Mouse (Mus musculus): ENCODE data around the gene Olfr319. TPM values are rescaled to one million over a fixed set of nuclear protein-coding genes. Genes with fewer than 3 reads are reported as not detected.
"Not testable (repeated sequence)": the region's sequence is repeated elsewhere in the genome, so short reads cannot be mapped to it uniquely, and the experiment has no call there.

Olfr319 gene
- not detected in 2 replicates for polyA plus RNA-seq (2012; rRNA removed)

DNA sequence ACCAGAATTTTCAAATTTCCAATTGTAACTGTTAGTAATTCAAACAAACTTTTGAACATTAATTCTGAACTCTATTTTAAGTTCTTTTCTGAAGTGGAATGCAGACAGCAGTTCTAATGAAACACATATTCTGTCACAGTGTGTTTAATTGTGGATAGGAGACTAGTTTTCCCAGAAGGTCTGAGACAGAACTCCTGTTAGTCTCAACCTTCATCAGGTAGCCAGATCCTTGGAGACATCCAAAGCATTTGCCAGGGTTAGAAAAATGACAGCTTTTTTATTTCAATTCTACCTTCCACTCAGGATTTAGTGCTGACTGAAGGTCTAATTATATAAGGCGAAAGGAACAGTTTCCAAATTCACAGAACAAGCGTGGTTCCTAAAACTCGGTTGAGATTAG is at the start of gene Olfr319:
Gene Olfr319, plus strand, starts transcription at position 301 of the 400 bp plus-strand sequence.
- no peak for TF ChIP-seq CTCF (IDR thresholded peaks at IDR 0.05; ENCODE audit: extremely low read depth, insufficient read depth, low read length)
- no peak for TF ChIP-seq POLR2A (IDR thresholded peaks at IDR 0.05; ENCODE audit: extremely low read depth, insufficient read depth, low read length)
- no peak within 1 kb of the TSS for H3K4me3 ChIP-seq (ENCODE audit: insufficient read depth, low read length)
- H3K4me1 ChIP-seq (ENCODE audit: control insufficient read depth, insufficient read depth, low read length), result no peaks in the 10 kb centered on the region
- no peak within 1 kb of the TSS for H3K27ac ChIP-seq (ENCODE audit: insufficient read depth, low read length)

DNA sequence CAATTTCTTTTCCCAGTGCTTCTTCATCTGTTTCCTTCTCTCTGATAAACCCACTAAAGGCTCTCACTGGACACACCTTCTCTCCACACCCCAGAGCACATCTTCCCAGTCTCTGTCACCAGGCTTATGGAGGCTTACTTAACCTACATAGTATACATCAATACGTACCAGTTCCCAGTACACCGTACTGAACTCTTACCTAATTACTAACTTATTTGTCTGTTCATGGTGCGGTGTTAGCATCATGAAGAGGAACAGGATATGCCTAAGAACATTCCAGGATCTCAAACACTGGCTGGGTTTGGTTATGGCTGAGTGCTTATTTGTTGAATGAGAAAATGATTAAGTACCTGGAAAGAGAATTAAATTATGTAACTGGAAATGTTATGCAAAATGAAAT is 43.8 kb upstream of the Olfr319 start:
- TF ChIP-seq CTCF (IDR thresholded peaks at IDR 0.05; ENCODE audit: extremely low read depth, insufficient read depth, low read length), result no peak
- no peak overlapping the region for H3K27ac ChIP-seq (ENCODE audit: insufficient read depth, low read length)

DNA sequence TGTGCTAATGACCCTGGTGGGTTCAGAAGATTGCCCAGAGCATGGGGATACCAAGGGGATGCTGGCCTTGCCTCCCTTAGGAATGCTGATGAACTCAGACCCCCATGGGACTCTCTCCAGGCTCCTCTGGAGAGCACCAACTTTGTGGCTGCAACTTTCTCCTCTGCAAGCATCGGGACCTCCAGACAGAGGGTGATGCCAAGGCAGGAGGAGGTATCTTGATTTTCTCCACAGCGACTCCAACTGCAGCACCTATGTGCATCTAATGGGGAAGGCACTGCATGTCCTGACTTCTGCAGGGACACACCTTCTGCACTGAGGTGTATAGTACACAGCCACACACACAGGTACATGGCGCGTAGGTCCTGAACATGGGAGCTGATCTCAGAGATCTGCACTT is 40.4 kb upstream of the Olfr319 start, which contains the start of gene Olfr322:
Gene Olfr322, plus strand, starts transcription at position 187 of the 400 bp plus-strand sequence.
- H3K4me3 ChIP-seq (ENCODE audit: insufficient read depth, low read length), result no peak within 1 kb of the TSS
- TF ChIP-seq CTCF (IDR thresholded peaks at IDR 0.05; ENCODE audit: extremely low read depth, insufficient read depth, low read length), result no peak
- TF ChIP-seq POLR2A (IDR thresholded peaks at IDR 0.05; ENCODE audit: extremely low read depth, insufficient read depth, low read length), result no peak
- no peaks in the 10 kb centered on the region for H3K4me1 ChIP-seq (ENCODE audit: control insufficient read depth, insufficient read depth, low read length)
- H3K27ac ChIP-seq (ENCODE audit: insufficient read depth, low read length), result no peak within 1 kb of the TSS

More for the DNA sequence above, 43.8 kb upstream of the Olfr319 start:
- no peak overlapping the region for H3K4me3 ChIP-seq (ENCODE audit: insufficient read depth, low read length)
- no peaks in the 10 kb centered on the region for H3K4me1 ChIP-seq (ENCODE audit: control insufficient read depth, insufficient read depth, low read length)

DNA sequence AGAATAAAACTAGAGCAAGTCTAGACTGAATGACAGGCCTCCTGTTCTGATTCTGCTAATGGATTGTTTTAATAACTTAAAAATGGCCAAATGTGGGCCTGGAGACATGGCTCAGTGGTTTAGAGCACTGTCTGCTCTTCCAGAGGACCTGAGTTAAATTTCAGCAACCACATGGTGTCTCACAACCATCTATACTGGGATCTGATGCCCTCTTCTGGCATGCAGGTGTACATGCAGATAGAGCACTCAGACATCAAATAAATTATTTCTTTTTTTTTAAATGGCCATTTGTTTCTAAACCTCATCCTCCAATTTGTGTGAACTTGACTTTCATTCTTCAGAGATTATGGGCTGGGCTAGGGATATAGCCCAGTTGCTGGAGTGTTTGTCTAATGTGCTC is 29.7 kb upstream of the Olfr319 start:
- no peaks in the 10 kb centered on the region for H3K4me1 ChIP-seq (ENCODE audit: control insufficient read depth, insufficient read depth, low read length)
- TF ChIP-seq POLR2A (IDR thresholded peaks at IDR 0.05; ENCODE audit: extremely low read depth, insufficient read depth, low read length), result no peak
- no peak for TF ChIP-seq CTCF (IDR thresholded peaks at IDR 0.05; ENCODE audit: extremely low read depth, insufficient read depth, low read length)
- H3K4me3 ChIP-seq (ENCODE audit: insufficient read depth, low read length), result no peak overlapping the region
- H3K27ac ChIP-seq (ENCODE audit: insufficient read depth, low read length), result no peak overlapping the region

DNA sequence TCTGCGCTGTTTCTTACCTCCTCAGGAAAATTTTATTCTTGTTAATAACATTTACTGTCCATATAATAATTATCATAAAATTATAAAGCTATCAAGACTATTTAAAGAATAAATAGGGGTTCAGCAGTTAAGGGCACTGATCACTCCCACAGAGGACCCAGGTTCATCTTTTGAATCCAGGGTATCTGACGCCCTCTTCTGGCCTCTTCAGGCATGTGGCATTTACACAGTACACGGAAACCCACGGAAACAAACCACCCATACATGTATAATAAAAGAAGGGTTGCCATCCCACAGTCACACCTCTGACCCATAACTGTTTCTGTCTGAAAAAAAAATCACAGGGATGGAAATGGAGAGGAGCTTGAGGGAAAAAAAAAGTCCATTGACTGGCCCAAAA is 27.1 kb upstream of the Olfr319 start:
- Histone ChIP-seq H3K27ac (ENCODE audit: insufficient read depth, low read length) (no peak overlapping the region), H3K4me3 (ENCODE audit: insufficient read depth, low read length) (no peak overlapping the region)
- TF ChIP-seq CTCF (IDR thresholded peaks at IDR 0.05; ENCODE audit: extremely low read depth, insufficient read depth, low read length) (no peak), POLR2A (IDR thresholded peaks at IDR 0.05; ENCODE audit: extremely low read depth, insufficient read depth, low read length) (no peak)

DNA sequence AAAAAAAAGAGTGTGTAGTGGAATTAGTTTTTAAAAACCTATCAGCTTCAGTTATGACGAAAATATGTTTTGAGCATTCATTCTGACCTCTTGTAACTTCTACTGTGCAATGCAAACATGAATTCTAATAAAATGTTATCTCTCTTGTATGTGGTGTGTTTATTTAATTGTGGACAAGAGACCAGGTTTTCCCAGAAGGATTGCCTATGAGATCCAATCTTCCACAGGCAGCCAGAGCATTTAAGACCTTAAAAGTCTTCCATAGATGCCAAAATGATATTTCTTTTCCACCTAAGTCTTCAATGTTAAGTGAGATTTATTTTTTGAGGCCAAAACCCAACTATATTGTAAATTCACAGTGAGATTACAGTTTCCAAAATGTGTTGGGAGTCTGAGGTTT is 18.2 kb upstream of the Olfr319 start, which contains the start of gene Olfr320:
Gene Olfr320, plus strand, starts transcription at position 301 of the 400 bp plus-strand sequence.
- no peak for TF ChIP-seq CTCF (IDR thresholded peaks at IDR 0.05; ENCODE audit: extremely low read depth, insufficient read depth, low read length)
- TF ChIP-seq POLR2A (IDR thresholded peaks at IDR 0.05; ENCODE audit: extremely low read depth, insufficient read depth, low read length), result no peak
- Histone ChIP-seq H3K27ac (ENCODE audit: insufficient read depth, low read length) (no peak within 1 kb of the TSS), H3K4me3 (ENCODE audit: insufficient read depth, low read length) (no peak within 1 kb of the TSS), H3K4me1 (ENCODE audit: control insufficient read depth, insufficient read depth, low read length) (no peaks in the 10 kb centered on the region)

More for the DNA sequence above, 27.1 kb upstream of the Olfr319 start:
- no peaks in the 10 kb centered on the region for H3K4me1 ChIP-seq (ENCODE audit: control insufficient read depth, insufficient read depth, low read length)

DNA sequence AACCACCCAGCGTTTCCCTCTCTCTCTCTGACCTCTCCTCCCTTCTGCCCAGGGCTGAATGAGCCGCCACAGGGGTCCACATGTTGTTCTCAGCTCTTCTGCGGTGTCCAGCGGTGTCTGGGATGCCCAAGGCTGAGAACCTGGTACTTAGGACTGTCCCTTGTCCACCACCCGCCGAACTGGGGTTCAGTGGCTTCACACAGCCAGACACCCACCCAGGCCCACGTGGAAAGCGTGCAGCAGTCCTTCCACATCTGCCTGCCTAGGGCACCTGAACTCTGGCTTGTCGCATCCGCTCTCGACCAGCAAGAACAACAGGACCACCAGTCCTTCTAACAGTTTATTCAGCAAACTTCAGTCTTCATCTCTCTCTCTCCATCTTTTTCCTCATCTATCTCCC is 10.1 kb downstream of the Olfr319 start:
- Histone ChIP-seq H3K27ac (ENCODE audit: insufficient read depth, low read length) (no peak overlapping the region), H3K4me1 (ENCODE audit: control insufficient read depth, insufficient read depth, low read length) (no peaks in the 10 kb centered on the region), H3K4me3 (ENCODE audit: insufficient read depth, low read length) (no peak overlapping the region)
- TF ChIP-seq CTCF (IDR thresholded peaks at IDR 0.05; ENCODE audit: extremely low read depth, insufficient read depth, low read length) (no peak), POLR2A (IDR thresholded peaks at IDR 0.05; ENCODE audit: extremely low read depth, insufficient read depth, low read length) (no peak)

DNA sequence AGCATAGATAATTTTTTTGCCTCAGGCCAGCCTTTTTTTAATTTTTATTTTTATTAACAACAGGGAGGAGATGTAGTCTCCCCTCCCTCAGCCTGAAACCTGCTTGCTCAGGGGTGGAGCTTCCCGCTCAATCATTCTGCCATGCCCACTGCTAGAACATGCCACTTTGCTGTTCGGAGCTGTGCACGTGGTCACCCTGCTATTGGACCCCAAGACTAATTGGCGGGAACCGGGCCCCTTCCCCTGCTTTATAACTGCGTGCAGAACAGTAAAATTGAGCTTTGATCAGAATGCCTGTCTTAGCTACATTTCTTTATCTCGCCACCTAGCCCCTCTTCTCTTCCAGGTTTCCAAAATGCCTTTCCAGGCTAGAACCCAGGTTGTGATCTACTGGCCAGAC is 18.8 kb downstream of the Olfr319 start:
- not testable (repeated sequence) for H3K4me1 ChIP-seq (ENCODE audit: control insufficient read depth, insufficient read depth, low read length); H3K4me3 ChIP-seq (ENCODE audit: insufficient read depth, low read length); H3K27ac ChIP-seq (ENCODE audit: insufficient read depth, low read length)

DNA sequence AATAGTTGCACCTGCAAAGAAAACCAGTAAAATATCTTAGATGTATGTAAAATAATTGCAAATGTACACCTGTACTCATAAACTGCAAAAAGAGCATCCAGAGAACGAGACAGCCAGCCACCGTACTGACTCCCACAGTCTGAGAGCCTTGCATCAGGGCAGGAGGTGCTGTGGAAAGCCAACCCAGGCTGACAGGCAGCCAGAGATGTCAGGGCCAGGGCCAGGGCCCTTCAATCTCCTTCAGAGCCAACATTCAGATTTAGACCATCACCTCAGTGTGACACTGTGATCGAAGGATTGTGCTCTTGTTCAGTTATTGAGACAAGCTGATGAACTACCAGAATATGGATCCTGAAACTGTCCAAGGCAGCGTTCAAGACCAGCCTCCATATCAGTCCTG is 20.7 kb downstream of the Olfr319 start:
- TF ChIP-seq POLR2A (IDR thresholded peaks at IDR 0.05; ENCODE audit: extremely low read depth, insufficient read depth, low read length) (no peak), CTCF (IDR thresholded peaks at IDR 0.05; ENCODE audit: extremely low read depth, insufficient read depth, low read length) (no peak)
- Histone ChIP-seq H3K4me1 (ENCODE audit: control insufficient read depth, insufficient read depth, low read length) (no peaks in the 10 kb centered on the region), H3K4me3 (ENCODE audit: insufficient read depth, low read length) (no peak overlapping the region), H3K27ac (ENCODE audit: insufficient read depth, low read length) (no peak overlapping the region)

DNA sequence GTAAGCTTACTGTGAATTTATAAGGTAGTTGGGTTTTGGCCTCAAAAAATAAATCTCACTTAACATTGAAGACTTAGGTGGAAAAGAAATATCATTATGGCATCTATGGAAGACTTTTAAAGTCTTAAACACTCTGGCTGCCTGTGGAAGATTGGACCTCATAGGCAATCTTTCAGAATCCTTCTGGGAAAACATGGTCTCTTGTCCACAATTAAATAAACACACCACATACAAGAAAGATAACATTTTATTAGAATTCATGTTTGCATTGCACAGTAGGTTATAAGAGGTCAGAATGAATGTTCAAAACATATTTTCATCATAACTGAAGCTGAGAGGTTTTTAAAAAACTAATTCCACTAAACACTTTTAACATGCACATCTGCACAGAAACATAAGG is 25.0 kb downstream of the Olfr319 start, which contains the start of gene Olfr318:
Gene Olfr318, minus strand, starts transcription at position 101 of the 400 bp plus-strand sequence.
- Histone ChIP-seq H3K27ac (ENCODE audit: insufficient read depth, low read length) (no peak within 1 kb of the TSS), H3K4me3 (ENCODE audit: insufficient read depth, low read length) (no peak within 1 kb of the TSS), H3K4me1 (ENCODE audit: control insufficient read depth, insufficient read depth, low read length) (no peaks in the 10 kb centered on the region)
- no peak for TF ChIP-seq POLR2A (IDR thresholded peaks at IDR 0.05; ENCODE audit: extremely low read depth, insufficient read depth, low read length)
- no peak for TF ChIP-seq CTCF (IDR thresholded peaks at IDR 0.05; ENCODE audit: extremely low read depth, insufficient read depth, low read length)

DNA sequence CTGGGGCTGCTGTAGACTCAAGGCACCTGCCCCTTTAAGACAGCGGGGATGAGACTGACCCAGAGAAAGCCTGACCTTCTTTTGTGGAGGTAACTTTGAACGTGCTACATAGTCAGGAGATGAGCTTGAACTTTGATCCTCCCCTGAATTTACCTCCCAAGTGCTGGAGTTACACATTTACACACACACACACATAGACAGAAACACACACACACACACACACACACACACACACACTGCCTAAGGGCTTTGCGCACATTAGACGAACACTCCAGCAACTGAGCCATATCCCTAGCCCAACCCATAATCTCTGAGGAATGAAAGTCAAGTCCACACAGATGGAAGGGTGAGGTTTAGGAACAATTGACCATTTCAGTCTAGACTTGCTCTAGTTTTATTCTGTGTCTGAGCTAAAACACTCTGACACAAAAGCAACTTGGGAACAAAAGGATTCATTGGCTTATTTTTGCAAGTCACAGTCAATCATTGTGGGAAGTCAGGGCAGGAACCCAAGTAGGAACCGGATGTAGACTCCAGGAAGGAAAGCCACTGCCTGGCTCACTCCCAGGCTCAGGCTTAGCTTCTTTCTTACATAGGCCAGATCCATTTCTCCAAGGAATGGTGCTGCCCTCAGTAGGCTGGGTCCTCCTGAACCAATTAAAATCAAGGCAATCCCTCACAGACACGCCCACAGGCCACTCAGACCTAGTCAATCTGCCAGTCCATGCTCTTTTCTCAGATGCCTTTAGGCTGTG is 29.1 kb downstream of the Olfr319 start:
- H3K4me3 ChIP-seq (ENCODE audit: insufficient read depth, low read length); H3K4me1 ChIP-seq (ENCODE audit: control insufficient read depth, insufficient read depth, low read length); H3K27ac ChIP-seq (ENCODE audit: insufficient read depth, low read length): not testable (repeated sequence)
